Mouse (Mus musculus): ENCODE data around the gene Gm9945. TPM values are rescaled to one million over a fixed set of nuclear protein-coding genes. Genes with fewer than 3 reads are reported as not detected.

The Gm9945 gene
- total and polyA plus RNA-seq, 3 experiments, result not detected

GRCm38 (mm10) chr11:53457372-53457954 is 22.5 kb upstream of the Gm9945 start:
- H3K79me2 ChIP-seq (replicated peaks; ENCODE audit: control insufficient read depth, extremely low read depth, insufficient read depth, poor library complexity, severe bottlenecking), result no peaks in the 10 kb centered on the region
- H3K9me3 ChIP-seq (replicated peaks; ENCODE audit: low read length), result peaks cover 5% of the 10 kb centered on the region
- no peak for DNase-seq (ENCODE audit: extremely low read depth)
- no peak for TF ChIP-seq SMC3 (IDR thresholded peaks at IDR 0.05; ENCODE audit: low read depth, low read length)
- TF ChIP-seq KAT2A (IDR thresholded peaks at IDR 0.05; ENCODE audit: insufficient replicate concordance, low read length), result no peak
- TF ChIP-seq RAD21 (IDR thresholded peaks at IDR 0.05; ENCODE audit: low read depth, low read length), result no peak
- TF ChIP-seq MAX (IDR thresholded peaks at IDR 0.05; ENCODE audit: low read length), result no peak
- no peak for TF ChIP-seq ETS1 (conservative IDR thresholded peaks at IDR 0.05; ENCODE audit: low read depth, low read length)
- TF ChIP-seq POLR2A (IDR thresholded peaks at IDR 0.05; ENCODE audit: low read depth, low read length), result no peak
- TF ChIP-seq NELFE (IDR thresholded peaks at IDR 0.05; ENCODE audit: low read depth, low read length), result no peak
- no peak for TF ChIP-seq MEF2A (IDR thresholded peaks at IDR 0.05; ENCODE audit: borderline replicate concordance, low read depth, low read length)
- no peak for TF ChIP-seq USF2 (conservative IDR thresholded peaks at IDR 0.05; ENCODE audit: low read depth, low read length)
- no peak for TF ChIP-seq PAX5 (IDR thresholded peaks at IDR 0.05; ENCODE audit: low read length)
- TF ChIP-seq TCF12 (IDR thresholded peaks at IDR 0.05; ENCODE audit: low read depth, low read length), result no peak
- no peak for TF ChIP-seq SIN3A (IDR thresholded peaks at IDR 0.05; ENCODE audit: low read length)
- no peak for TF ChIP-seq CHD2 (IDR thresholded peaks at IDR 0.05; ENCODE audit: low read length)
- TF ChIP-seq ZKSCAN1 (IDR thresholded peaks at IDR 0.05; ENCODE audit: borderline replicate concordance, low read depth, low read length), result no peak
- H3K9ac ChIP-seq (ENCODE audit: insufficient read depth, low read depth), result no peak overlapping the region
- H3K36me3 ChIP-seq (replicated peaks in 1 of 2; ENCODE audit: control insufficient read depth in 1 of 2, insufficient read depth in 1 of 2, low read length in 1 of 2), result no peaks in the 10 kb centered on the region
- dilution Hi-C loops (cut with MboI; ENCODE audit: extremely low pct_ligation_motif_present, extremely low pct_unique_long_range_greater_than_20kb, low sequenced_read_pairs), result no loop called here
- H3K4me3 ChIP-seq (replicated peaks in 1 of 3; ENCODE audit: low read depth in 2 of 3, low read length in 2 of 3, poor library complexity in 1 of 3), result no peak overlapping the region
- peaks cover 2 to 4% of the 10 kb centered on the region in 2 experiments; a peak in 2 of 4 replicates for H3K4me1 ChIP-seq (ENCODE audit: control insufficient read depth in 1 of 2, insufficient read depth in 2 of 2)
- H3K4me2 ChIP-seq (ENCODE audit: insufficient read depth, low read depth, poor library complexity, severe bottlenecking), result no peak overlapping the region
- in situ Hi-C loops (cut with MboI; ENCODE audit: low pct_ligation_motif_present, low pct_unique_long_range_greater_than_20kb, low sequenced_read_pairs), result no loop called here
- H3K27me3 ChIP-seq (replicated peaks), result peaks cover under 1% of the 10 kb centered on the region
- no peak overlapping the region for H3K27ac ChIP-seq (ENCODE audit: insufficient read depth, low read depth)

- dilution Hi-C loops (cut with MboI; ENCODE audit: extremely low pct_ligation_motif_present, extremely low pct_unique_long_range_greater_than_20kb, low sequenced_read_pairs), result no loop called here
- no peak overlapping the region for H3K27ac ChIP-seq (ENCODE audit: insufficient read depth, low read depth)
- no peaks in the 10 kb centered on the region for H3K36me3 ChIP-seq (replicated peaks in 1 of 2; ENCODE audit: control insufficient read depth in 1 of 2, insufficient read depth in 1 of 2, low read length in 1 of 2)
- H3K9me3 ChIP-seq (replicated peaks; ENCODE audit: low read length), result peaks cover 5% of the 10 kb centered on the region
- no peak overlapping the region for H3K9ac ChIP-seq (ENCODE audit: insufficient read depth, low read depth)
- H3K4me3 ChIP-seq (replicated peaks in 1 of 3; ENCODE audit: low read depth in 2 of 3, low read length in 2 of 3, poor library complexity in 1 of 3), result no peak overlapping the region
- no peak overlapping the region for H3K4me2 ChIP-seq (ENCODE audit: insufficient read depth, low read depth, poor library complexity, severe bottlenecking)
- TF ChIP-seq ZNF384 (IDR thresholded peaks at IDR 0.05; ENCODE audit: low read depth, low read length) (no peak), MYC (IDR thresholded peaks at IDR 0.05; ENCODE audit: low read depth, low read length) (no peak), ETS1 (conservative IDR thresholded peaks at IDR 0.05; ENCODE audit: low read depth, low read length) (no peak), TCF12 (IDR thresholded peaks at IDR 0.05; ENCODE audit: low read depth, low read length) (no peak), JUND (conservative IDR thresholded peaks at IDR 0.05; ENCODE audit: low read depth, low read length) (no peak), GABPA (IDR thresholded peaks at IDR 0.05; ENCODE audit: insufficient replicate concordance, low read depth, low read length) (no peak), SIN3A (IDR thresholded peaks at IDR 0.05; ENCODE audit: low read length) (no peak), JUN (IDR thresholded peaks at IDR 0.05; ENCODE audit: insufficient read depth, low read depth, low read length) (no peak), MAZ (IDR thresholded peaks at IDR 0.05; ENCODE audit: low read depth, low read length) (no peak), ZKSCAN1 (IDR thresholded peaks at IDR 0.05; ENCODE audit: borderline replicate concordance, low read depth, low read length) (no peak), E2F4 (IDR thresholded peaks at IDR 0.05; ENCODE audit: insufficient replicate concordance, low read depth, low read length) (no peak), RAD21 (IDR thresholded peaks at IDR 0.05; ENCODE audit: low read depth, low read length) (no peak), UBTF (IDR thresholded peaks at IDR 0.05; ENCODE audit: low read depth, low read length) (no peak), USF1 (IDR thresholded peaks at IDR 0.05; ENCODE audit: low read depth, low read length) (no peak), IRF4 (IDR thresholded peaks at IDR 0.05; ENCODE audit: low read depth, low read length) (no peak), ZC3H11A (IDR thresholded peaks at IDR 0.05; ENCODE audit: low read depth, low read length) (no peak), POLR2AphosphoS2 (IDR thresholded peaks at IDR 0.05; ENCODE audit: low read depth, low read length) (no peak), NRF1 (IDR thresholded peaks at IDR 0.05; ENCODE audit: low read depth, low read length) (no peak)
- no peaks in the 10 kb centered on the region for H3K27me3 ChIP-seq (replicated peaks)
- in situ Hi-C loops (cut with MboI; ENCODE audit: low pct_ligation_motif_present, low pct_unique_long_range_greater_than_20kb, low sequenced_read_pairs), result no loop called here
- H3K4me1 ChIP-seq (ENCODE audit: control insufficient read depth in 1 of 2, insufficient read depth in 2 of 2), result peaks cover under 1 to 4% of the 10 kb centered on the region in 2 experiments; a peak in 2 of 4 replicates
- no peaks in the 10 kb centered on the region for H3K79me2 ChIP-seq (replicated peaks; ENCODE audit: control insufficient read depth, extremely low read depth, insufficient read depth, poor library complexity, severe bottlenecking)
- DNase-seq (ENCODE audit: extremely low read depth), result no peak
Measured at GRCm38 (mm10) chr11:53458996-53459395, 21.0 kb upstream of the Gm9945 start.

All from CH12.LX (cell line).